Mouse (Mus musculus): ENCODE results near the gene Lrrc58.
A peak's percentile ranks its signal among the peaks of the same experiment; 100 is the strongest.

Lrrc58 gene

DNA sequence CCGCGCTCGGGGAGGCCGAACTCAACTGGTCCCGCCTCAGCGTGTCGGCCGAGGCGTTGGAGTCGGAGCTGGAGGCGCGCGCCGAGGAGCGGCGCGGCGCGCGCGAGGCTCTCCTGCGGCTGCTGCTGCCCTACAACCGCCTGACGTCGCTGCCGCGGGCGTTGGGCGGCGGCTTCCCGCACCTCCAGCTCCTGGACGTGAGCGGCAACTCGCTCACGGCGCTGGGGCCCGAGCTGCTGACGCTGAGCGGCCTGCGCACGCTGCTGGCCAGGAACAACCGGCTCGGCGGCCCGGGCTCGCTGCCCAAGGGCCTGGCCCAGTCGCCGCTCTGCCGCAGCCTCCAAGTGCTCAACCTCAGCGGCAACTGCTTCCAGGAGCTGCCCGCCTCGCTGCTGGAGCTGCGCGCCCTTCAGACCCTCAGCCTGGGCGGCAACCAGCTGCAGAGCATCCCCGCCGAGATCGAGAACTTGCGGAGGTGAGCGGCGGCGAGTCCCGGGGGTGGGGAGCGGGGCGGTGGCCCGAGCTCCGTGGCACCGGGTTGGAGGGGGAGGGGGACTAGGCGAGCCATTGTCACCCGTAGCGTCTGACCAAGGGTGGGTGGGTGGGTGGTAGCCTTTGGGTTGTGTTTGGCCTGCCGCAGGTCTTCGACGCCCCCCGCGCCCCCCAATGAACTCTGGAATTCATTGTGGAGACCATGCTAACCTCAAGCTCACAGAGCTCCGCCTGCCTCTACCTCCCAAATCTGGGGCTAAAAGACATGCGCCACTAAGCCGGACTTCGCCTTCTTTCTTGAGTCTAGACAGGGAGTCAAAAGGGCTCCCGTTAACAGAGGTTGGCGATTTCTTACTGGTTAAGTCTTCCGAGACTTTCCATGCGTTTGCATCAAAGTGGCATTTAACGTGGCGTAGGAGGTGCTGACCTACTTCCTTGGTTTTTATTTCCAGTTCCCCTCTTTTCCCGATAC is 599 bp downstream of the Lrrc58 start:
- DNase-seq (ENCODE audit: low read depth, low spot score): peak; percentile 82

DNA sequence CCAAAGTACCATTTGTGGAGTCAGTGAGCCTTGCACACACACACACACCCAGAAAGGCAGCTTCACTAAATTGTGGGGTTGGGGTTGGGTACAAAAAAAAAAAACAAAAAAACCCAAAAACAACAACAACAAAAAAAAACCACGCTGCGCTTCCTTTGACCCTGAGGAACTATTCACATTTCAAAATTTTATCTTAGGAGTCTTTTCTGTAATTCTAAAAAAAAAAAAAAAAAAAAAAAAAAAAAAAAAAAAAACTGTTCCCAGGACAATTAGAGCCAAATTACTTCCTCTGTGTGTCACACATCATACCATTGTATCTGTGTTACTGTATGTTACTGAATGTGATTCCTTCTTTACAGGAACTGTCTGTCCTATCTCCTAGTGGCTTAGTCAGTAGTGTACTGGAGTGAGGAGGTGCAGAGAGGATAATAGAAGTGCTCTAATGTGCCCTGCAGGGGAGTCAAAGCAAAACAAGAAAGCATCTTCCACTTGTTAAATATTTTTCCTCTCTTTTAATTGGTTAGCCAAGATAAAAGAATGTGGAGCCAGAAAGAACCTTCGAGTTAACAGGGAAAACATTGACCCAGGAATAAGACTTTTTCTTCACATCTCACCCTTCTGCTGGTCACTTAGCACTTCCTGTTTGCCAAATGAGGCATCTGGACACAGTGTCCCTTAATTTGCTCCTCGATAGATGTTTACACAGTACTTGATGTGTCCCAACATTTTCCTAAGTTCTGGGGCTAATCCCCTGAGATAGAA is 1.5 kb downstream of the Lrrc58 start:
- no peak for DNase-seq (ENCODE audit: low read depth, low spot score)

DNA sequence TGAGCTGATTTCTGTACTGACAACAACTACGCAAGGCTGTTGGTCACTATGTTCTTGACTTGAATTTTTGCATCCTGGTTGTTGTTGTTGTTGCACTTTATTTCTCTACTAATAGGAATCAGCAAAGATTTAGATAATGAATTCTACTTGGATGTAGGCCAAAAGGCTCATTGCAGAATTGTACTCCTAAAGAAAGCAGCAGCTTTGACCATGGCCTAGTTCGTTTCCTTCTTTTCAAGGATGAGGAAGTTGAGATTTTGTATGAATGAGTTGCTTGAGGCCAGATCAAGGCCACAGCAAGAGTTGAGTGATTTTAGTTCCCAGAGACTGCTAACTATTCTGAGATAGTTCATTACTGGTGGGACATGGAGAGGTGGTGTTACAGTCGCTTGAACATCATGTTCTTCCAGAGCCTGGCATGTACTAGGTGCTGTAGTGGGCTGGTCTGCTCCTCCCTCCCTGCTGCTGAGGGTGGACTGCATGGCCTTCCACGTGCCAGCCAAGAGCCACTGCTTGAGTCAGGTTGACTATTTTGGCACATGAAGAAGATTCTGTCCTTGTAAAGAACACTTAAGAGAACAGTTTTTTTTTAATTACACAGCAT is 3.0 kb downstream of the Lrrc58 start:
- DNase-seq (ENCODE audit: low read depth, low spot score): no peak

DNA sequence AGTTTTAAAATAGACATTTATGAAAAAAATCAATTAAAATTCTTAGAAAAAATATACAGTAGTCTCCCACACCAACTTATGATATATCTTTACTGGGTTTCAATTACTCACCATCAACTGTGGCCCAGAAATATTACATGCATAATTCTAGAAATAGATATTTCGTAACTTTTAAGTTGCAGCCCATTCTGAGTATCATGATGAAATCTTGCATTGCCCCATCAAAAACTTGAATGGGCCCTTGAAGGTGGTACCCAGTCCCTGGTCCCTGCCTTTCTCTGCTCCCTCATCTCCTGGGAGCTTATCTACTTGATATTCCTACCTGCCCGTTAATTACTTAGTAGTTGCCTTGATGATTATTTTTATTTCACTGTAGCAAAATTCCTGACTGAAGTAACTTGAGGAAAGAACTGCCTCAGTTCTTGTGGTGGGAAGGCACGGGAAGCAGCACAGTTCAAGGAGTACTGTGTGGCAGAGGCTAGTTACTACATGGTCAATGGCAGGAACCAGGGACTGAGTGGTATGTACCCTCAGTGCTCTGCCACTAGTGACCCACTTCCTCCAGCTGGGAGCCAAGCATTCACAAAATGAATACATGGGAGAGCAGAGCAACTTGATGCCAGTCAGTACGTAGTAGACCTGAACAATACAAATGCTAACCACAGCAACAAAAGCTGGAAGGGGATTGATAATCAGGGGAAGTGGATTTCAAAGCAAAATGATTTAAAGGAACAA is 6.5 kb downstream of the Lrrc58 start:
- no peak for DNase-seq (ENCODE audit: low read depth, low spot score)

DNA sequence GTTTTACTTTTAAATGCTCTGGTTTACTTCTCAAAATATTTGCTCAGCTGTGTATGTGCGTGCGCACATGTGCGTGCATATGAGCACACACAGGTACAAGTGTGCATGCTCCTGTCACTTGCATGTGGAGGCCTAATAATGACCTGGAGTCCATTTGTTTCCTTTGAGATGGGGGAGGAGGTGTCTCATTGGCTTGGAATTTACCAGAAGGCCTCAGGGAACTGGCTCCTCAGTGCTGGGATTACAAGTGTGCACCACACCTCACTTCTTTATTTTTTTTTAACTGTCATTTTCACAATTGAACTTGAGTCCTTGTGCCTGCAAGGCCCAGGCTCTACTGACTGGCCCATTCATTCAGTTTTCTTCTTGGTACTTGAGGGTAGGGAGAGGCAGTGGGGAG is 9.2 kb downstream of the Lrrc58 start:
- no peak for DNase-seq (ENCODE audit: low read depth, low spot score)

DNA sequence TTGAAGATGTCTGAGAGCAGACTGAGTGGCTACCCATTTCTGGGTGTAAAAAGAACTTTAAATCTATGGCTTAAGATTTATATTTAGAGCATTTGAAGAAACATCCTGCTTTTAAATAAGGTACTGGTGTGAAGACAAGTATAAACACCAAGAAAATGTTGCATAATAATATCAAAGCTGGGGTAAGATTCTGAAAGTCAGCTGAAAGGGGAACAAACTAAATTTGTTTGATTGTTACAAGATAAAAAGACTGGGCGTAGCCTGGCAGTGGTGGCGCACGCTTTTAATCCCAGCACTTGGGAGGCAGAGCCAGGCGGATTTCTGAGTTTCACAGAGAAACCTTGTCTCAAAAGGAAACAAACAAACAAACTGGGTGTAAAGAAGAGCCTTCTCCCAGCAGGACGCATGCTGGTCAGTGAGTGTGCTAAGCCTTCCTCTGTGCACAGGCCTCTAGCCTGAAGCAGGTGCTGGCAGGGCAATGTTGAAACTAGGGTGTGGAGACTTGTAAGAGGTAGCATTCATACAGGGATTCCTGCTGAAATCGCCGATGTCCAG is 10.8 kb downstream of the Lrrc58 start:
- DNase-seq (ENCODE audit: low read depth, low spot score): no peak

DNA sequence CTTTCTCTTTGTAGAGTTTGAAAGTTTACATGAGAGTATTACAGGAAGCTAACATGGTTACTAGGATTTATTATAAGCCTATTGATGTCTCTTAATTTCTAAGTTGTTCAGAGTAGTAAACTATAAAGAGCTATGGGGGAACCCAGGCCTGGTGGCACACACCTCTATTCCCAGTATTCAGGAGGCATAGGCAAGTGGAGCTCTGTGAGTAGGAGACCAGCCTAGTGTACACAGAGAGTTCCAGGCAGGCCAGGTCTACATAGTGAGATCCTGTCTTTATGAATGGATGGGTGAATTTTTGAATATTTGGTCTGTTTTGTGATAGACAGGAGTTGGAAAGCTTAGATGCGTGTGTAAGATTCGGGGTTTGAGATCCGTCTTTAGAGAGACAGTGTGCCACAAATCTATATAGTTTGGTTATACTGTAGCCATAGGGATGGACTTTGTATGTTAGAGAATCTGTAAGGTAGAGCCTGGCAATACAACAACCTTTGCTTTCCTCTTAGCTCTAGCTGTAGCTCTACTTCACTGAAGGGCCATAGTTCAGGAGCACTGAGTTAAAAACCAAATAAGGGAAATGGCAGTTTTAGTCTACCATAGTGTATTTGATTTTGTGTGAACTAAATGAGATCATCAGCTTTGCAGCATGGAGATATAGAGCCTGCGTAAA is 11.7 kb downstream of the Lrrc58 start:
- DNase-seq (ENCODE audit: low read depth, low spot score): no peak

DNA sequence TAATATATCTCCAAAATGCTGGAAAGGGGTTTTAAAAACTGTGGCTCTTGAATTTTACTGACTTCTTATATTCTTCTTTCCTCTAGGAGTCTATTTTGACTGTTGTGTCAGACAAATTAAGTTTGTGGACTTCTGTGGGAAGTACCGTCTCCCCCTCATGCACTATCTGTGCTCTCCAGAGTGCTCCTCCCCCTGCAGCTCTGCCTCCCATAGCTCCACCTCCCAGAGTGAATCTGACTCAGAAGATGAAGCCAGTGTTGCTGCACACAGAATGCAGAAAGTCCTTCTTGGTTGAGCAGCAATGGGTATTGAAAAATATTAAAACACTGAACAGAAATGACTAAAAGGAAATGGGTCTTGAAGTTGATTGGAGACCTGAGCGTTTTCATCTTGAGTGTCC is 13.0 kb downstream of the Lrrc58 start:
- DNase-seq (ENCODE audit: low read depth, low spot score): no peak

DNA sequence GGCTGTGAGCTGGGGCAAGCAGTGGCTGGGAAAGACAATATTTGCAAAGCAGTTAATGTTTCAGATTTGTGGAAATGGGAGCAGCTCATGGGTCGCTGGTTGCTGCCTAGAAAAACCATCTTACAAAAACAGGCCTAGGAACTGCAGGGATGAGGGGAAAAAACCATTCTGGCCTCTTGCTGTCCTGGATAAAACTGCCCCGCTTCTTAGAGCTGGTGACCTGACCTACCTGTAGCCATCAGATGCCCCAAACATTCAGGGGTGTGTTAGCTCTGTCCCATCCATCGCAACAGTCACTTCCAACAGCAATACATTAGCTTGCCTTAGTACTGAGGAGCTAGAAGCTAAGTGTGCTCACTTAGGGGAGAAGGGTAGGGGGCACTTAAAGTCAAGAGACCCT is 20.8 kb downstream of the Lrrc58 start:
- no peak for DNase-seq (ENCODE audit: low read depth, low spot score)

DNA sequence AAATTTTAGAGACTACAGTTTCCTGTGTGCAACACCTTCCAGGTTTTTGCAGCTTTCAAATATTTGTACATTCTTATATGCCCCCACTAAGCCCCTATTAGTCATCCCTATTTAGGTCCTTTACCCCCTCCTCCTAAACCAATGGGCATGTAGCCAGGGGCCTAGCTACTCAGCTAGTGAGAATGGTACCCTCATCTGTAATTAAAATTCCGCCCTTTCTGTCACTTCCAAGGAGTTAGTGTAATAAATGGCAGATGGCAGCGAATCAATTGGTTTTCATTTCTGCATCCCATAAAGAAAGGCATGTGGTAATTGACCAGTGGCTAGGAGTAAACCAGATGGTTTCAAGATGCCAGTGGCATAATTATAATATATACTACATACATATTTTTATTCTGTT is 24.5 kb downstream of the Lrrc58 start:
- DNase-seq (ENCODE audit: low read depth, low spot score): no peak

DNA sequence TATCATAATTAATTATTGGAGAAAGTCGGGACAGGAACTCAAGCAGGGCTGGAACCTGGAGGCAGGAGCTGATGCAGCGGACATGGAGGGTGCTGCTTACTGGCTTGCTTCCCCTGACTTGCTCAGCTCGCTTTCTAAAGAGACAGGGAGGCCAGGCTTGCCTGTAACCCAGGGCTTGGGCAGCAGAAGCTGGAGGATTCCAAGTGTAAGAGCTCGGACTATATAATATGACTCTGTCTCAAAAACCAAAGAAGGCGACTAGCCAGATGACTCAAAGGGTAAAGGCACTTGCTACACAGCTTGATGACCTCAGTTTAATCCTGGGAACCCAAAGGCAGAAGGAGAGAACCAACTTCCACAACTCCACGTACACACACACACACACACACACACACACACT is 25.2 kb downstream of the Lrrc58 start:
- no peak for DNase-seq (ENCODE audit: low read depth, low spot score)

DNA sequence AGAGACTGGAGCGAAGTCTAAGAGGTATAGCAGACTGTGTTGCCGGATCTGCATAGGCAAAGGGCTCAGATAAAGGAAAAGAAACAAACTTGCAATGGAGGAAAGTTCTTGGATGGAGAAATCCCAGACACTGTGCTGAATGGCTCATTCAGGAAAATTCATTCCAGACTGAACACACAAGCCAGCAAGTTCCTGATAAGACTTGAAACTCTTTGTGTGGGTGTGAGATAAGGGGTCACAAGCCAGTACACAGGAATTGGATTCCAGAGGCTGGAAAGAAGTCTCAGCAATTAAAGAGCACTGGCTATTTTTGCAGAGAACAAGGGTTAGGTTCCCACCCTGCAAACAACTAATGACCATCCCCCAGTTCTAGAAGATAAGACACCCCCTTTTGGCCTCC is 25.8 kb downstream of the Lrrc58 start:
- no peak for DNase-seq (ENCODE audit: low read depth, low spot score)

DNA sequence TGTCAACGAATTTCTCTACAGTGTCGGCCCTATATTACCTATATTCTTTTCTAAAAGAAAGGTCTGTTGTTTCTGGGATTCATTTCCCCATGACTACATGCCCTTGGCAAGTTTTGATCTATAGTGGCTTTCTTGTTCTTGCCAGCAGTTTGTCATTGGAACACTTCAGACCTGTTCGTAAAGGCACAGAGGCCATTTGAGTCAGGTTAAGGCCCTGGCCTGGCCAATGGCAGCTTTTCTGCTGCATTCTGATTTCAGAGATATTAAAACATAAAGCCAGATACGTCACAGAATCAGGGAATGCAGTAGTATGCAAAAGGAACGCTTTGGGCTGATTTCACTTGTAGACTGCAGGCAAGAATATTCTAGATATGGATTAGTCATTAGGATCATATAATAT is 30.6 kb downstream of the Lrrc58 start:
- no peak for DNase-seq (ENCODE audit: low read depth, low spot score)

DNA sequence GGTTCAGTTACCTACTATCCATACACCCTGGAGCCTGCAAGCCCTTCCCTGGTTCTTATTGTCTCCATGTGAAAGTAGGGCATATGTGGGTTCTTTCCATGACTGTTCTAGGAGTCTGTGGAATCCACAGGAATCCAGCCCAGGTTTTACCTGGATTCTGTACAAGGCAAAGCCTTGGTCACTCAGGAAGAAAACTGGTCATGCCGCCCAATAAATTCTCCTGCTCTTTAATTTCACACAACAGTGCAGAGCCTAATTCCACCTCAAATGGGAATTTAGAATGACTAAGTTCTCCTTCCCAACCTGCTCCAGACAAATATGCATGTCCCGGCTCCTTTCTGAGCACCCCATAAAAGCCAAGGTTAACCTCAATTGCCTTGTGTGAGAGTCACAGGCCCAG is 31.2 kb downstream of the Lrrc58 start:
- DNase-seq (ENCODE audit: low read depth, low spot score): peak; percentile 38

DNA sequence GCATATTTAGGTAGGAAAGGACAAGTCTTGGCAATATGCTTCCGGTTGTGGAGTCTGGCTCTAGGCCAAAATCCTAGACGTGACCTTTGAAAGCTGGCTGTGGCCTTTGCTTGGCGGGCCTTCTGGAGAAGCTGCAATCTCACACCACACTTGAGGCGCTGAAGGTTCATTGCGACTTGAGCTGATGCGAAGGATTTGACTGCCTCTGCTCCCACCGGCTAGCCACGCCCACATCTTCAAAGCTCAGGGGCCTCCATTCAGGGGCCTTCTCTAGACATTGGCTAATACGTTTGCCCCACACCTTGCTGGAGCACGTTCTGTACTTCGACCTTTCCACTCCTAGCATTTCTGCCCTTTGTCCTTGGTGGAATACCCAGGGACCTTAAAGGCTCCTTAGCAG is 33.1 kb downstream of the Lrrc58 start:
- no peak for DNase-seq (ENCODE audit: low read depth, low spot score)

DNA sequence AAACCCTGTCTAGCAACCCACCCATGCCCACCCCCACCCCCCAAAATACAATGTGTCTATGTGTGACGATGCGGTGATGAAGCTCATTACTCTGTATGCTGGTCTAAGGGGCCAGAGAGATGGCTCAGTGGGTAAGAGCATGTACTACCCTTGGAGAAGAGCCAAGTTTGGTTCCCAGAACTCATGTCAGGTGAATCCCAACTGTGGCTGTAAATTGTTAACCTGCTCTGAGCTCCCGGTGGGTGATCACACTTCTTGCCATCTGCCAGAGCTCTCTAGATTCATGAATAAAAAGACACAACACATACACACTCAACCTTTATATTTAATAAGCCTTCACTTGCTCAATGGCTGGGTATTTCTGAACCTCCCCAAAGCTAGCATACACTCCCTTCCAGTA is 38.3 kb downstream of the Lrrc58 start:
- no peak for DNase-seq (ENCODE audit: low read depth, low spot score)

DNA sequence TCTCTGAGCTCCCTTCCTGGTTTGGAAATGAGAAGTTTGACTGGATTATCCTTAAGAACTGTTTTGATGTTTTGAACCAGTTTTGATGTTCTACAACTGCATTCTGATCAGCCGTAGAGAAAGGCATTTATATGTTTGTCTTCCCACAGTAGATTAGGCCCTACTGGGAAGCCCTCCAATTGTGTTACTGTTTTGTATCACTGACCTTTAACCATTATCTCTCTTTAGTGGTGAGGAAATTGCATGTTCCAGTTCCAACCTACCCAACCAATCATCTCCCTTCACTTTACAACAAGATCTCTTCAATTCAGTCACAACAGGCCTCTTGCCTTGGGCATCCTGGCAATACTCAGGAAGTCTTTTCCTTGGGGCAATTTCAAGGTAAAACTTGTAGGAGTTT is 42.9 kb downstream of the Lrrc58 start:
- no peak for DNase-seq (ENCODE audit: low read depth, low spot score)

DNA sequence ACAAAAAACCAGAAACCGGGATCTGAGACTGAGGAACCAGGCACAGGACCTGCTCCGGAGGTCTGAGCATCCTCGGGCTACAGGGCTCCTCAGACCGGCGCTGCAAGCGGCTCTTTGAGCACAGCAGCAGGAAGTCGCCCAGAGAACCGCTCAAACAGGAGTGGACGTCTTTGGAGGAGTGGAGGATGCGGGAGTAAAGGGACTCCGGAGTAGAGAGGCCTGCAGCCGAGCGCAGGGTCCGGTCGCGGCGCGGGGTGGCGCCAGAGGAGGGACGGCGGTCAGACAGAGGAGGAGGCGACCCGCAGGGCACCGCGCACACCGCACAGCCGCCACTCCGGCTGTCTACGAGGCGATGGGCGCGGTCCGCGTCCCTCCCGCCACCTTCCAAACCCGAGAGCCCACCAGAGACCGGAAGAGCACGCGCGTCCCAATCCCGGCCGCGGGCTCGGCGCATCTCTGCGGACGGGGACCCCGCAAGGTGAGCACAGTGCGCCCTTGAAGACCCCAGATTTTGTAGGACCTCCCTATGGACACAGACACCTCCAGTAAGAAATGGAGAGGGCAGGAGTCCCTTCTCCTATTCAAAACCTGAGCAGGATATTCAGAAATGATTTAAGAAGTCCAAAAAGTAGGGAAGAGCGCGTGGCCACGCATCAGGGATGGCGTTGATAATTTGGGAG is 48.1 kb downstream of the Lrrc58 start, which contains the start of gene Gpr156:
Gene Gpr156 (plus strand): TSS at position 359 of the 680 bp plus-strand sequence.
- DNase-seq (ENCODE audit: low read depth, low spot score): peak; percentile 63

DNA sequence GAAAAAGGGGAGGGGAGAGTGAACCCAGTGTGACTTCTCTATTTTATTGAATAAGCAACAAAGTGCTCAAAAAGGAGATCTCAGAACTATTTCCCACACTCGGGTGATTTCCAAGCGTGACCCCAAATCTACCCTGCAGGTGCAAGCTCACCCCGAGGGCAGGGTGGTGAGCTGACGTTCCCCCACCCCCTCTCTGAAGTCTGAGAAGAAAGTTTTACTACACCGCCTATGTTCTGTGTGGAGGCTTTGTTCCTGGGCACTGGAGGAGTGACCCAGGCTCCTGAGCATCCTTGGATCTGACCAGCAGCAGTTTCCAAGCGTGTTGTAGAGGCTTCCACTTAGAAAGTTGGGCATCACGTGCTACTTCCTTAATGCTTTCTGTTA is 48.6 kb downstream of the Lrrc58 start:
- DNase-seq (ENCODE audit: low read depth, low spot score): no peak

DNA sequence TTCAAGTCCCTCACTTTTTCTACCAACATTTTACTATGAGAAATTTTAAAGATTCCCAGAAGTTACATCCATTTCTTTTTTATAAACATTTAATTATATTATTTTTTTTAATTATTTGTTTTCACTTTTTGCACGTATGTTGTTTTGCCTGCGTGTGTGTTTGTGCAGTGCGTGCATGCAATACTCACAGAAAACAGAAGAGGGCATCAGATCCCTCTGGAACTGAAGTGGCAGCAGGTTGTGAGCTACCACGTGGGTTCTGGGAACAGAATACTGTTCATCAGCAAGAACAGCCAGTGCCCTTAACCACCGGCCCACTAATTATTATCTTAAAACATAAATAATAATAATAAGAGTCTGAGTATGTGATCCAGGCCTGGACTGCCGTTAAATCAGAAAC is 50.8 kb downstream of the Lrrc58 start:
- no peak for DNase-seq (ENCODE audit: low read depth, low spot score)
